Mouse (Mus musculus): ENCODE results near the gene Mllt11. TPM values are rescaled to one million over a fixed set of nuclear protein-coding genes. Genes with fewer than 3 reads are reported as not detected.

Gene Mllt11
- 100 to 1,000 TPM; 329 to 339 TPM for total RNA-seq (2021)

DNA sequence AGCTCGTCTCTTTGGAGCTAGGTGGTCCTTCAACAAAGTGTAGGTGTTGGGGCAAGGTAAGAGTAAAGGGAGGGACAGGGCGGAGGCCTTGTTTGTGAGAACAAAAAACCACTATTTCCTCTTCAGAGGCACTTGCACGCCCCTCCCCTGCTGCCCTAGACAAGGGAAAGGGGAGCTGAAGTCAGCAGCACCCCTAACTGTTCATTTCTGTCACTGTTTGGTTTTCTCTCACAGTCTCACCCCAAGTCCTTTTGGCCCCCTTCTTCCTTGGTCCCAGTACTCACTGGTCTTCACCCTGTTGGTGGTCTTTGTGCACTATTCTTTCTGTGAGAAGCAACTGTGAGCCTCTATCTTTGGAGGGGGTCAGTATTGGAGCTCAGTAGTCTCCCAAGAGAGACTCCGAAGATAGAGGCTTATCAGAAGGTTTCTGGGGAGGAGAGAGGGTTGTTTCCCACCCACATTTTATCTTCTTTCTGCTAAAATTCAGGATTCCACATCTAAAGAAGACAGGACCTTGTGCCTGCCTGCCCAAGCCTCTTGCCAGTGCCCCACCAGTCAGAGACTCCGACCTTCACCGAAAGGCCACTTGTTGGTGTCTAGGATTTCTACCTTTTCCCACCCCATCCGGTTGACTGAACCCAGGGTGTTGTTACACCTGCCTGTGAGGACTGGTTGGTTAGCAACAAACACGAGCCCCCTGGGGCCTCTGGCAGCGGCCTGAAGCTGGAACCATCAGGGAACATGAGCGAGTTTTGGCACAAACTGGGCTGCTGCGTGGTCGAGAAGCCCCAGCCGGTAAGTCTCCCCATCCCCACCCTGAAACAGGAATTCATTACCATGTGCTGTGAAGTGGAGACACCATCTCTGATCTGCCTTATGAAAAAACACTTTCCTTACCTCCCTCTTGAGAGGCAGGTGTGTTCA is at the start of gene Mllt11:
Gene Mllt11, minus strand, starts transcription at position 874 of the 924 bp plus-strand sequence.
- DNase-seq (ENCODE audit: low spot score in 2 of 2), result no peak
- intact Hi-C loops (cut with DNase I), result no loop called here

- intact Hi-C loops (cut with DNase I), result loop anchor here (2.0 to 5.0 kb wide), 2 partner anchors 33 to 54 kb away; partner anchors contain the start of genes Cdc42se1 and Cers2
- DNase-seq (ENCODE audit: low spot score in 2 of 2), result peak; percentile 98 to 99
Observed at GRCm38 (mm10) chr3:95281216-95282126, 49.5 kb upstream of the Mllt11 start, which contains the start of the genes Mindy1 and Prune1. Gene Mindy1, plus strand, starts transcription at chr3:95281345. Gene Prune1, minus strand, starts transcription at chr3:95282076.

- intact Hi-C loops (cut with DNase I), result loop anchor here (5.0 kb wide), 1 partner anchor 53 kb away; the partner anchor contains the start of gene Cdc42se1
- DNase-seq (ENCODE audit: low spot score in 2 of 2), result peak; percentile 25 to 36
Observed at GRCm38 (mm10) chr3:95280747-95281146, 48.8 kb upstream of the Mllt11 start.

GRCm38 (mm10) chr3:95277149-95277551 is 45.2 kb upstream of the Mllt11 start:
- intact Hi-C loops (cut with DNase I), result no loop called here

GRCm38 (mm10) chr3:95276428-95276934 is 44.5 kb upstream of the Mllt11 start:
- no peak for DNase-seq (ENCODE audit: low spot score in 2 of 2)
- intact Hi-C loops (cut with DNase I), result no loop called here

More at GRCm38 (mm10) chr3:95277149-95277551, 45.2 kb upstream of the Mllt11 start:
- no peak for DNase-seq (ENCODE audit: low spot score in 2 of 2)

GRCm38 (mm10) chr3:95275161-95275560 is 43.2 kb upstream of the Mllt11 start:
- no peak for DNase-seq (ENCODE audit: low spot score in 2 of 2)
- intact Hi-C loops (cut with DNase I), result no loop called here

DNA sequence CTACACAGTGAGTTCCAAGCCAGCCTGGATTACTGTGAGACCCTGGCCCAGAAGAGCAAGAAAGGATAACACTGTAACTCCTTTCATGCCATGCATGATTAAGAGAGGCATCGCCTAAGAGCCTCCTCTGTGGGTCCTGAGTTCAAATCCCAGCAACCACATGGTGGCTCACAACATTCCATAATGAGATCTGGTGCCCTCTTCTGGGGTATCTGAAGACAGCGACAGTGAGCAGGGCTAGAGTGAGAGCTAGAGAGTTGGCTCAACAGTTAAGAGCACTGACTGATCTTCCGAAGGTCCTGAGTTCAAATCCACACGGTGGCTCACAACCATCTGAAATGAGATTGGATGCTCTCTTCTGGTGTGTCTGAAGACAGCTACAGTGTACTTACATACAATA is 42.5 kb upstream of the Mllt11 start:
- intact Hi-C loops (cut with DNase I), result no loop called here
- DNase-seq (ENCODE audit: low spot score in 2 of 2), result no peak

GRCm38 (mm10) chr3:95273471-95273870 is 41.5 kb upstream of the Mllt11 start:
- intact Hi-C loops (cut with DNase I), result no loop called here
- DNase-seq (ENCODE audit: low spot score in 2 of 2), result no peak

- DNase-seq (ENCODE audit: low spot score in 2 of 2), result no peak
- intact Hi-C loops (cut with DNase I), result no loop called here
Observed at GRCm38 (mm10) chr3:95270766-95271364, 38.9 kb upstream of the Mllt11 start.

GRCm38 (mm10) chr3:95269789-95270188 is 37.8 kb upstream of the Mllt11 start:
- peak; percentile 26 to 86 for DNase-seq (ENCODE audit: low spot score in 2 of 2)
- intact Hi-C loops (cut with DNase I), result loop anchor here (10.0 kb wide), 1 partner anchor 55 kb away; the partner anchor contains the start of gene Gabpb2

GRCm38 (mm10) chr3:95267855-95268254 is 35.9 kb upstream of the Mllt11 start:
- intact Hi-C loops (cut with DNase I), result loop anchor here (10.0 kb wide), 1 partner anchor 53 kb away; the partner anchor contains the start of gene Gabpb2
- no peak for DNase-seq (ENCODE audit: low spot score in 2 of 2)

DNA sequence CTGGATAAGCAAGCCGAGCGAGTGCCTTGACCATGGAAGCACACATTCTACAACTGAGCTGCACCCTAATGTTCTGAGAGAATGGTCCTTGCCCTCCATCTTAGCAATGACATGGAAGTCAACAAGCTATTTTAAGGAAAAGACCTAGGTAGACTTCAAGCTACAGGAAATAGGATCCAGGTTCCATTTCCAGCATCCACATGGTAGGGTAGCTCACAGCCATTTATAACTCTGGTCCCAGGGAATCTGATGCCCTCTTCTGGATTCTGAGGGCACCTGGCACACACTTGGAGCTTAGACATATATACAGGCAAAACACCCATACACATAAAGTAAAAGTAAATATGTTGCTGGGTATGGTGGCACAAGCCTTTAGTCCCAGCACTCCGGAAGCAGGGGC is 34.1 kb upstream of the Mllt11 start:
- DNase-seq (ENCODE audit: low spot score in 2 of 2), result no peak
- intact Hi-C loops (cut with DNase I), result loop anchor here (10.0 kb wide), 1 partner anchor 51 kb away; the partner anchor contains the start of gene Gabpb2

DNA sequence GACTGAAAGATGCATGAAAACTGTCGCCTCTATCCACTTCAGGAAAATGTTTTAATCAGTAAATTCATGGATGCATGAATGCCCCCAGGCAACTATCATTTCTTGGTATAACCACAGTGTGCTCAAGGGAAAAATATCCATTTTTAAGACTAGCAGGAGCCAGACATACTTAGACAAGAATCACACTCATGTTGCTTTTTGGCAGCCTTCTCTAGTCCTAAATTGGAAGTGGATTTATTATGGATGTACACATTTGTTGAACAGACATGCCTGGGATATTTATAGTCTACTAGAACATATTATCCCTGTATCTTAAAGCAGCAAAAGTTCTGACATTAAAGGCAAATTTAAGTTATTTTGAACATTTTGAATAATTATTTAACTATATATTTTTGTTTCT is 32.8 kb upstream of the Mllt11 start:
- DNase-seq (ENCODE audit: low spot score in 2 of 2), result peak in 1 of 2 experiments; percentile 75
- intact Hi-C loops (cut with DNase I), result loop anchor here (5.0 to 10.0 kb wide), 2 partner anchors 50 to 122 kb away; partner anchors contain the start of genes Gabpb2 and Tnfaip8l2

GRCm38 (mm10) chr3:95263089-95263739 is 31.2 kb upstream of the Mllt11 start:
- DNase-seq (ENCODE audit: low spot score in 2 of 2), result peak; percentile 51 to 59
- intact Hi-C loops (cut with DNase I), result loop anchor here (5.0 to 10.0 kb wide), 2 partner anchors 48 to 121 kb away; partner anchors contain the start of genes Gabpb2 and Tnfaip8l2

DNA sequence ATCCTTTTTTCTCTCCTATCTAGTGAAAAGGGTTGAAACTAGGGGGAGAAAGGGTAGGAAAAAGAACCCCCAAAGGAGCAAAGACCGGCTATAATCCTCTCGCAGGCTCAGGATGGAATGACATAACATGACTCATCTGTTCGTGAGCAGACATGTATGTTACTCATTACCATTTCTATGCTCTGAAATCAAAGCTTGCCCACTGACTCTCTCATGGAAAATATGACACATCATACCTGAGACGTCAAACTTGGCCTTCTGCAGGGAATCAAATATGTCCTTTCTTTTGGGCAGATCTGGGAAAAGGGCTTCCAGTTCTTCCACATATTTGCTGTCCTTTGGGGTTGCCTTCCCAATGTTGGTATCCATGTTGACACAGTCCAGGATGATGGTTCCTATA is 30.0 kb upstream of the Mllt11 start:
- intact Hi-C loops (cut with DNase I), result loop anchor here (5.0 to 10.0 kb wide), 2 partner anchors 47 to 120 kb away; partner anchors contain the start of genes Gabpb2 and Tnfaip8l2
- DNase-seq (ENCODE audit: low spot score in 2 of 2), result no peak

DNA sequence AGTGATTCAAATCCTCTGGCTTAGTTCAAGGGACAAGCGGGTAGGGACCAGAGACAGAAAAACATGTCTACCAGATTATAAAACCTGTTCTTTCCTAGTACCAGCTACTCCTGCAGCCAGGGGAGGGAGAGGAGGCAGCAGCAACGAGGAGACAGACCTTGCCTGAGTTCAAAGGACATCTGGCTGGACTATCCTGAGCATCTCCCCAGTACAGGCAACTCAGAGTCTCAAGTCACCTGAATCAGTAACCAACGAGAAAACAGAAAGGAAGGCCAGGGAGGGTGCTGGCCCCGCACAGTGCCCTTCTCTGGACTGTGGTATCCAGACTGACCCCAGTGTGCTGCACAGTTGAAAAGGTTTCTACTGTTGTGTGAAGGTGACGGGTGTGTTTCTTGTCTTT is 25.0 kb upstream of the Mllt11 start:
- no peak for DNase-seq (ENCODE audit: low spot score in 2 of 2)
- intact Hi-C loops (cut with DNase I), result no loop called here

GRCm38 (mm10) chr3:95250783-95251424 is 18.9 kb upstream of the Mllt11 start, which contains the start of gene Bnipl:
Gene Bnipl, minus strand, starts transcription at chr3:95251193.
- intact Hi-C loops (cut with DNase I), result no loop called here
- no peak for DNase-seq (ENCODE audit: low spot score in 2 of 2)

- no peak for DNase-seq (ENCODE audit: low spot score in 2 of 2)
- intact Hi-C loops (cut with DNase I), result no loop called here
Observed at GRCm38 (mm10) chr3:95250361-95250760, 18.4 kb upstream of the Mllt11 start.
